Mouse (Mus musculus) right cerebral cortex, postnatal 4 days (tissue): ENCODE results near the gene Gm14496.
"Not testable (repeated sequence)": the region's sequence is repeated elsewhere in the genome, so short reads cannot be mapped to it uniquely, and the experiment has no call there.

Experiments
- DNase-seq: peaks from one replicate; pipeline ENCODE4 v3.0.0-alpha.2; 2022

Gene Gm14496

DNA sequence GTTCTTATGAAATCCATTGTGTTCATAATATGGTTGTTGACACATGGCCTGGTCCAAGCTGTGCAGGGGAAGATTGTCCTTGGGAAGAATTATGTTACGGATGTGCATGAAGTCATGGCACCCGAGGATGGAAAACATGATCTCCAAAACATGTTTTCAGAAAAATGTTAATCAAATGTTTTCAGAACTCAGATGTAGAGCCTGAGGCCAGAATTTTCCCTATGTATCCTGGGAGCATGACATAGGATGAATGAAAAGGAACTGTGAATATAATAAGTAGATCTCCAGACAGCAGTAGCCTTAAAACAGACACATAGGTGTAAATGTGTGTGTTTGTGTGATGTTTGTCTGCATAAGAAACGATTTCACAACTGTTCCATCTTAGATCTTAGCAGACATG lies at the start of gene Gm14496:
Gene Gm14496 (plus strand): TSS at position 301 of the 400 bp plus-strand sequence.
- DNase-seq = no peak

- DNase-seq = not testable (repeated sequence)
These were observed 37.9 kb upstream of the Gm14496 start for GRCm38 (mm10) chr2:181952747-181953680.

DNA sequence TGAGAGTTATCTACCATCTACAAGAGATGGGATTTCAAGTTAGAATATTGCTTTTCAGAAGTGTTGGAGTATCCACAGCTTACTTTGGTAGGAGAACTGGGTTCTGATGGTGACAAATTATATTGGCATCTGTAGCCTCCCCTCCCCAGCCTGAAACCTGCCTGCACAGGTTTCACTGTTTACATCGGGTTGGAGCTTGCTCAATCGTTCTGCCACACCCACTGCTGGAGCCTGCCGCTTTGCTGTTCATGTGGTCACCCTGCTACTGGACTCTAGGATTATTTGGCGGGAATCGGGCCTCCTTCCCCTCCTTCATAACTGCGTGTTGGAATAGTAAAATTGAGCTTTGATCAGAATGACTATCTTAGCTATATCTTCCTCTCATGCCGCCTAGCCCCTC lies 22.5 kb upstream of the Gm14496 start:
- no peak for DNase-seq

GRCm38 (mm10) chr2:181969187-181969586 lies 21.7 kb upstream of the Gm14496 start:
- DNase-seq = no peak

- DNase-seq = not testable (repeated sequence)
These were observed 9.0 kb upstream of the Gm14496 start for GRCm38 (mm10) chr2:181981969-181982368.
